Mouse (Mus musculus) cerebellum, postnatal 25 days (tissue): ENCODE data around the gene Adam25.
"Not testable (repeated sequence)": the region's sequence is repeated elsewhere in the genome, so short reads cannot be mapped to it uniquely, and the experiment has no call there.

Experiments used
- DNase-seq, 2 experiments: peaks; one replicate each; pipeline ENCODE4 v3.0.0; 2021; ENCODE audit warnings: mixed read lengths in 2 of 2

The Adam25 gene

DNA sequence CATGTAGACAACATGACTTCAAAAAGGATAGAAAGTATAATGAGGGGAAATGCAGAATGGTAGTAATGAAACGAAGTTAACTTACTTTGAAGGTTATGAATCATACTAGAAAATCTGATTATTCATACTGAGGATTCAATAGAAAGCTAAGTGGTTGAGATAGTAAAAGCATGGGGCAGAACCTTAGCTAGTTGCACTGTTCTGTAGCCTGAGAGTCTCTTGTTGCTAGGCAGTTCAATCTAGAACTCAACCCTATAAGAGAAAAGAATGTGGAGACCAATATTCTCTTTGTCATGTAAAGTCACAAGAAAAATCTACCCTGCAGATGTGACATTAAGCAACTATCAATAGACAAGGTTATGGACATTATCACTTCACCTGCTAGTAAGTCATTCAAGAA is at the start of gene Adam25:
Gene Adam25 (plus strand): TSS at position 301 of the 400 bp plus-strand sequence.
- DNase-seq = not testable (repeated sequence)

DNA sequence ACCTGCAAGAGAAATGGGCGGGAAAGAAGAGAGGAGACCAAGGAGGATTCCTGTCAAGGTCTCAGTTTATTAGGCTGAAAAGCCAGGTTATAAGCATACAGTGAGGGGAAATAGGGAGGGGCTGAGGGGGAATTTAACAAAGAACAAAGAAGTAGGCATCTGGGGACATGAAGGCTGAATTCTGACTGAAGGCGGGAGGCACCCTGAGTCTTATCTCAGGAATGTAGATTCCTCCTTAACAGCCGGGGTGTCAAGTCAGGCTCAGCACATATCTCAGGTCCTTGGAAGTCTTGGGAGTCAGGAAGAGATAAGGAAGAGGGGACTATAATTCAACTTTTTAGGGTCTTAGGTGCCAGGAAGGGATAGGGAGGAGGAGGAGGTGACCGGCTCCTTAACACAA is 36.6 kb upstream of the Adam25 start:
- not testable (repeated sequence) for DNase-seq

DNA sequence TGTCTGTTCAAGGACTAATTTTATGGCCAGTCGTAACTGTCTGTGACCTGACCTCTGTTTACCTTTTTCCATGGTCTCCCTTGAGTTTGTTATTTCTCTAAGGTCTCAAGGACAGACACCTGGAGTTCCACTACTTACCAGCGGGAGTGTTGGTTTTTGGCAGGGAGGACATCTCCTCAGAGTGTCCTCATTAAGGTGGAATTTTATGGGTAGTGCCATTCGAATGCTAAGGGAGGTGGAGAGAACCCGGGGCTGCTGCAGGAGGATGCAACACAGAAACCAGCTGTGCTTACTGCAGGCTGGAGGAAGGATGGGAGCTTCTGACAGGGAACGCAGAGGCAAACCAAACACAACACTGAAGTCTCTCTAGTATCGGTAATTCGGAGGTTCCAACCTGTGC is 36.0 kb upstream of the Adam25 start:
- no peak for DNase-seq

DNA sequence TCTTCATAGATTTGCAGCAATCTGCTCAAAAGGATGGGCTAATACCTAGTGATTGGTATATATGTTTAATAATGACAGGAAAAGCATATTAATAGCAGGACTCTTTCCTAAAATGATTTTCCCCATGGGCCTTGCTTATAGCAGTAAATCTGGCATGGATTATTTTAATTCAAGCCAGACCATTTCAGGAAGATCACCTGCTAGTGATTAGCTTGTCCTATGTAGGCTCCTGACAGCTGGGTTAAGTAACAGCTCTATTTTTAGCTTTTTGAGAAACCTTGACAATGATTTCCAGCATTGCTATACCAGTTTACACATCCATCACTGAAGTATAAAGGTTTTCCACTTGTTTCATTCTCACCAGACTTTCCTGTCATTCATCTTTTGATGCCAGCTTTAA is 31.3 kb downstream of the Adam25 start:
- no peak for DNase-seq

DNA sequence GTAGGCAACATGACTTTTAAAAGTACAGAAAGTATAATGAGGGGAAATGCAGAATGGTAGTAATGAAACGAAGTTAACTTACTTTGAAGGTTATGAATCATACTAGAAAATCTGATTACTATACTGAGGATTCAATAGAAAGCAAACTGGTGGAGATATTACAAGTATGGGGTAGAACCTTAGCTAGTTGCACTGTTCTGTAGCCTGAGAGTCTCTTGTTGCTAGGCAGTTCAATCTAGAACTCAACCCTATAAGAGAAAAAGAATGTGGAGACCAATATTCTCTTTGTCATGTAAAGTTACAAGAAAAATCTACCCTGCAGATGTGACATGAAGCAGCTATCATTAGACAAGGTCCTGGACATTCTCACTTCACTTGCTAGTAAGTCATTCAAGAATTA is 41.0 kb downstream of the Adam25 start, which contains the start of gene Adam20:
Gene Adam20 (plus strand): TSS at position 301 of the 400 bp plus-strand sequence.
- not testable (repeated sequence) for DNase-seq

DNA sequence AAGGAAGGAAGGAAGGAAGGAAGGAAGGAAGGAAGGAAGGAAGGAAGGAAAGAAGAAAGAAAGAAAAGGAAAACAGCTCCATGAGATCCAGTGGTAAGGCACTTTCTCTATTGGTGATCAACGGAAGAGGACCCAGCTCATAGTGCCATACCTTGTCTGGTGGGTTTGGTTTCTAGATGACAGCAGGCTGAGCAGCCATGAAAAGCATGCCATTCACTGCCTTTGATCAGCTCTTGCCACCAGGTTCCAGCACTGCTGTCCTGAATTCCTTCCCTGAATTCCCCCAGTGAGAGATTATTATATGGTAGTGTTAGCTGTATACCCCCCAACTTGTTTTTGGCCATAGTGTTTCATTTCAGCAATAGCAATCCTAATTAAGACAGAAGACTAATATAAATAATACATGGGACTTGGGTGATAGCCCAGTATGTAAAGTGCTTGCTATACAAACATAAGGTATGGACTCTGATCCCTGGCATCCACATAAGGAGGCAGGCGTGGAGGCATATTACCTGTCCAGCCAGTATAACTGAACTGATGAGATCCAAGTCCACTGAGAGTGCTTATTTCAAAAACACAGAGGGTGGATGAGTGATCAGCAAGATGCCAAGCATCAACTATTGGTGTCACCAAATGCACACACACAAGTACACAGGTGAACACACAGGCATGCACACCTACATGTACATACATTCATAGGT is 51.5 kb downstream of the Adam25 start:
- no peak for DNase-seq
